Mouse (Mus musculus): ENCODE measurements around the gene Pfdn4.

- TF ChIP-seq CTCF (IDR thresholded peaks at IDR 0.05; ENCODE audit: low read depth, low read length) (0 out of 2 replicates have a peak, but pooled peaks have one; percentile 18), POLR2A (IDR thresholded peaks at IDR 0.05; ENCODE audit: borderline replicate concordance, low read depth, low read length) (no peak)
Observed at GRCm38 (mm10) chr2:170520321-170520971, 24.2 kb downstream of the Pfdn4 start.

Data from bone marrow macrophage, adult 2 months (primary cell).